Mouse (Mus musculus) neural tube, embryonic 14.5 days (tissue): ENCODE measurements around the gene Tpbgl. TPM values are rescaled to one million over a fixed set of nuclear protein-coding genes. Genes with fewer than 3 reads are reported as not detected.

Source experiments
- ATAC-seq: fragments of 200-750 bp; cut with Nextera tagmentation; 2 replicates; pipeline ENCODE4 v1.8.0; 2017; ENCODE audit warnings: low read depth, mild to moderate bottlenecking, moderate TSS enrichment, moderate library complexity
- H3K27ac ChIP-seq: fragments of 300-500 bp; sonication (generic); 2 replicates; pipeline ENCODE4 v1.5.1; 2014; ENCODE audit warnings: low read depth, mild to moderate bottlenecking, control low read depth, low read length, moderate library complexity, mixed read lengths
- H3K27me3 ChIP-seq: fragments of 300-500 bp; sonication (generic); 2 replicates; pipeline ENCODE4 v1.6.1; 2014; ENCODE audit warnings: low read length; ENCODE audit not compliant: control insufficient read depth, insufficient read depth
- H3K36me3 ChIP-seq: fragments of 300-500 bp; sonication (generic); 2 replicates; pipeline ENCODE4 v1.6.1; 2014; ENCODE audit warnings: low read length, mixed read lengths; ENCODE audit not compliant: control insufficient read depth, insufficient read depth
- H3K4me1 ChIP-seq: fragments of 300-500 bp; sonication (generic); 2 replicates; pipeline ENCODE4 v1.6.1; 2014; ENCODE audit warnings: low read length; ENCODE audit not compliant: control insufficient read depth, insufficient read depth
- H3K4me2 ChIP-seq: fragments of 300-500 bp; sonication (generic); 2 replicates; pipeline ENCODE4 v1.6.1; 2014; ENCODE audit warnings: mild to moderate bottlenecking, low read depth, low read length, control low read depth
- H3K4me3 ChIP-seq: fragments of 300-500 bp; sonication (generic); 2 replicates; pipeline ENCODE4 v1.5.1; 2014; ENCODE audit warnings: low read depth, low read length, control low read depth, mixed read lengths
- H3K9ac ChIP-seq: fragments of 300-500 bp; sonication (generic); replicated peaks from 2 replicates; pipeline ENCODE4 v1.6.1; 2014; ENCODE audit warnings: low read depth, mild to moderate bottlenecking, control low read depth, low read length, mixed read lengths
- H3K9me3 ChIP-seq: fragments of 300-500 bp; sonication (generic); 2 replicates; pipeline ENCODE4 v1.6.1; 2016; ENCODE audit warnings: low read length; ENCODE audit not compliant: control insufficient read depth
- whole genome bisulfite sequencing: fragments of 180-500 bp; shearing (Covaris S2); extraction: QIAGEN DNeasy Blood & Tissue Kit; methylation state at CpG from one replicate; pipeline ENCODE4 v1.1.7; 2014; 5-methylcytosine and 5-hydroxymethylcytosine counted together
- polyA plus RNA-seq: library from polyadenylated mRNA; unstranded; fragments of >200 nt; fragmentation: Nextera tagmentation; extraction: Ambion mirVana; gene quantifications from 2 replicates; pipeline ENCODE4 v1.2.1, GENCODE M21; 2014

Tpbgl gene
- polyA plus RNA-seq, 1 experiment from 2014 or later = 1.8 TPM

- no peak overlapping the region for H3K9ac ChIP-seq
These were observed 22.7 kb upstream of the Tpbgl start for GRCm38 (mm10) chr7:99649585-99649984.

DNA sequence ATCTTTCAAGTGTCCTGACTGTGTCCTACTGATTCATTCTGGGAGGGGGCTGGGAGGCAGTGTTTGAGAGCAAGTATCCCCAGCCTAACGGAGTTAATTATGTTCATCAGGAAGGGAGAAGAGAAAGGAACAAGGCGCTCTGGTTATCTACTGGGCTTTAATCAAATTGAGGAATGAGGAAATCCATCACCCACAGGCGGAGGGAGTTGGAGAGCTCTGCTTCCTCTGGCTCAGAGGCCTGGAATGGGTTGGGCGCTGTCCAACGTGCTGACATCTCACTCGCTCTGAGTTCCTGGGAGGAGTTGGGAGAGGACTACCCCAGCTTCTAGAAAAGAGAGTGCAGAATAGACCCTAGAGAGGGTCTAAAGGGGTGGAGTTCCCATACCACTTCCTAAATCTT, 21.7 kb upstream of the Tpbgl start:
- no peak for ATAC-seq
- Histone ChIP-seq H3K4me2 (no peak overlapping the region), H3K9ac (no peak overlapping the region), H3K4me3 (no peak overlapping the region), H3K9me3 (no peaks in the 10 kb centered on the region), H3K27me3 (no peaks in the 10 kb centered on the region), H3K36me3 (no peaks in the 10 kb centered on the region), H3K27ac (no peak overlapping the region), H3K4me1 (peaks cover 15% of the 10 kb centered on the region)
- WGBS = 8% methylated on average over 6 of the region's 6 CpGs

More at GRCm38 (mm10) chr7:99649585-99649984, 22.7 kb upstream of the Tpbgl start:
- Histone ChIP-seq H3K27me3 (no peaks in the 10 kb centered on the region), H3K27ac (no peak overlapping the region), H3K36me3 (no peaks in the 10 kb centered on the region), H3K4me3 (no peak overlapping the region), H3K9me3 (no peaks in the 10 kb centered on the region), H3K4me1 (peaks cover 15% of the 10 kb centered on the region), H3K4me2 (no peak overlapping the region)
- ATAC-seq = peak; percentile 34; the same call in 1 of the 2 replicates
- WGBS = 21% methylated on average over 4 of the region's 4 CpGs

DNA sequence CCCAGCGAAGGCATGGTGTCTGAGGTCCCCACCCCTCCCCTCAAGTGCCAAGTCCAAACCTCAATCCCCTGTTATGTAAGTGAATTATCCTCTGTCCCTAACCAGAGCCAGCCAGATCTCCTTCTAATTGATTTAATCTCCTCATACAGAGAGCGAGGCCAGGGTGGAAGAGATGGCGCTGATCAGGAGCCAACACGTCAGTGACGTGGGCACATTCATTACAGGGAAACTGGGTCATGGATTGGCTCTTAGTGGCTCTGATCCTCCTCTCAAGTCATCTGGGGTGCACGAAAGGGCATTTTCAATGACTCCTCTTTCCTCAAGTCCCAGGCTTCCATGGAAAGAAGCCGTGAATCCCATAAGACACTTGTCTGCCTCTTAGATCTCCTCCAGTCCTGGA, 17.8 kb upstream of the Tpbgl start:
- H3K4me2 ChIP-seq = no peak overlapping the region
- H3K27ac ChIP-seq = no peak overlapping the region
- peaks cover 6% of the 10 kb centered on the region; the same call in 1 of the 2 replicates for H3K4me1 ChIP-seq
- ATAC-seq = no peak
- H3K9ac ChIP-seq = no peak overlapping the region
- no peaks in the 10 kb centered on the region for H3K36me3 ChIP-seq
- H3K4me3 ChIP-seq = no peak overlapping the region
- no peaks in the 10 kb centered on the region for H3K9me3 ChIP-seq
- WGBS = 79% methylated on average over 7 of the region's 7 CpGs
- no peaks in the 10 kb centered on the region for H3K27me3 ChIP-seq

GRCm38 (mm10) chr7:99642078-99642477, 15.2 kb upstream of the Tpbgl start:
- no peak overlapping the region for H3K9ac ChIP-seq
- H3K4me1 ChIP-seq = no peaks in the 10 kb centered on the region
- H3K36me3 ChIP-seq = no peaks in the 10 kb centered on the region
- H3K4me2 ChIP-seq = no peak overlapping the region
- H3K4me3 ChIP-seq = no peak overlapping the region
- no peaks in the 10 kb centered on the region for H3K27me3 ChIP-seq
- no peaks in the 10 kb centered on the region for H3K9me3 ChIP-seq
- ATAC-seq = no peak
- no peak overlapping the region for H3K27ac ChIP-seq
- WGBS = 69% methylated on average over 3 of the region's 3 CpGs

GRCm38 (mm10) chr7:99641245-99641644, 14.3 kb upstream of the Tpbgl start:
- H3K9ac ChIP-seq = no peak overlapping the region
- ATAC-seq = no peak
- no peak overlapping the region for H3K4me2 ChIP-seq
- no peak overlapping the region for H3K27ac ChIP-seq
- no peaks in the 10 kb centered on the region for H3K9me3 ChIP-seq
- H3K36me3 ChIP-seq = no peaks in the 10 kb centered on the region
- H3K4me3 ChIP-seq = no peak overlapping the region
- H3K4me1 ChIP-seq = no peaks in the 10 kb centered on the region
- WGBS = 49% methylated on average over 4 of the region's 4 CpGs
- no peaks in the 10 kb centered on the region for H3K27me3 ChIP-seq

- Histone ChIP-seq H3K27ac (no peak overlapping the region), H3K9me3 (no peaks in the 10 kb centered on the region), H3K4me3 (no peak overlapping the region), H3K9ac (no peak overlapping the region), H3K36me3 (no peaks in the 10 kb centered on the region), H3K4me2 (no peak overlapping the region), H3K27me3 (no peaks in the 10 kb centered on the region), H3K4me1 (no peaks in the 10 kb centered on the region)
- 83% methylated on average over 8 of the region's 8 CpGs for WGBS
- ATAC-seq = no peak
These were observed 7.2 kb upstream of the Tpbgl start for GRCm38 (mm10) chr7:99633966-99634665.

DNA sequence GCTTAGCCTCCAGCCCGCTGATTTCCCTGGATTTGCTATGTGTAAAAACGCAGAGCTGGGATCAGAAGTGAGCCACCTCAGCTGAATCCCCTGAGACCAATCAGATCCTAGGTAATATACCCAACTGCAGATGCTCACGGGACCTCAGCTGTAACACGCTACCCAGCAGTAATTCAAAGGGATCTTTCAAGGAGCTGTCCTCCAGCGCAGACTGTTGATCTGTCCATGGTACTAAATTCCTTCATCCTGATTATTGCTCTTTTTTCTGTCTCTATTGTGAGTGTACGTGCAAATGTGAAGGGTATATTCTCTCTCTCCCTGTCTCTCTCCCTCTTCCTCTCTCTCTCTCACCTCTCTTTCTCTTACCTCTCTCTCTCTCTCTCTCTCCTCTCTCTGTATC, 5.4 kb upstream of the Tpbgl start:
- Histone ChIP-seq H3K27me3 (peaks cover 8% of the 10 kb centered on the region), H3K4me2 (no peak overlapping the region), H3K4me1 (no peaks in the 10 kb centered on the region; the same call in 1 of the 2 replicates), H3K9me3 (no peaks in the 10 kb centered on the region), H3K36me3 (no peaks in the 10 kb centered on the region), H3K27ac (no peak overlapping the region), H3K4me3 (no peak overlapping the region), H3K9ac (no peak overlapping the region)
- no peak for ATAC-seq
- 16% methylated on average over 6 of the region's 6 CpGs for WGBS

- ATAC-seq = no peak
- Histone ChIP-seq H3K4me2 (peak overlapping the region; percentile 86), H3K4me1 (peaks cover 12% of the 10 kb centered on the region), H3K27ac (no peak overlapping the region), H3K36me3 (no peaks in the 10 kb centered on the region), H3K9ac (no peak overlapping the region), H3K9me3 (no peaks in the 10 kb centered on the region), H3K27me3 (peaks cover 27% of the 10 kb centered on the region), H3K4me3 (no peak overlapping the region; the same call in 1 of the 2 replicates)
- 3% methylated on average over 7 of the region's 7 CpGs for WGBS
These were observed 463 bp upstream of the Tpbgl start for GRCm38 (mm10) chr7:99627366-99627765.

- WGBS = under 1% methylated on average over 68 of the region's 81 CpGs
These were observed 1.1 kb downstream of the Tpbgl start for GRCm38 (mm10) chr7:99625722-99626375.

More at GRCm38 (mm10) chr7:99625722-99626375, 1.1 kb downstream of the Tpbgl start:
- peaks cover 27% of the 10 kb centered on the region for H3K27me3 ChIP-seq
- no peaks in the 10 kb centered on the region for H3K9me3 ChIP-seq
- H3K36me3 ChIP-seq = no peaks in the 10 kb centered on the region
- H3K4me2 ChIP-seq = peak overlapping the region; percentile 86
- peak; percentile 88 for ATAC-seq
- H3K4me1 ChIP-seq = peaks cover 12% of the 10 kb centered on the region
- H3K9ac ChIP-seq = peak overlapping the region; percentile 63
- H3K27ac ChIP-seq = peak overlapping the region; percentile 55
- H3K4me3 ChIP-seq = peak overlapping the region; percentile 44
